Mouse (Mus musculus) neural tube, embryonic 15.5 days (tissue): ENCODE data around the gene P2rx7. TPM values are rescaled to one million over a fixed set of nuclear protein-coding genes. Genes with fewer than 3 reads are reported as not detected.

Source experiments
- ATAC-seq: fragments of 200-750 bp; cut with Nextera tagmentation; 2 replicates; pipeline ENCODE4 v1.8.0; 2017; ENCODE audit warnings: mild to moderate bottlenecking, moderate TSS enrichment, moderate library complexity; ENCODE audit not compliant: low FRiP score
- H3K27ac ChIP-seq: fragments of 300-500 bp; sonication (generic); replicated peaks from 2 replicates; pipeline ENCODE4 v1.5.1; 2015; ENCODE audit warnings: mild to moderate bottlenecking, inconsistent platforms
- H3K27me3 ChIP-seq: fragments of 300-500 bp; sonication (generic); replicated peaks from 2 replicates; pipeline ENCODE4 v1.6.1; 2015; ENCODE audit warnings: inconsistent platforms
- H3K36me3 ChIP-seq: fragments of 300-500 bp; sonication (generic); 2 replicates; pipeline ENCODE4 v1.6.1; 2015; ENCODE audit warnings: inconsistent platforms
- H3K4me1 ChIP-seq: fragments of 300-500 bp; sonication (generic); 2 replicates; pipeline ENCODE4 v1.6.1; 2015; ENCODE audit warnings: inconsistent platforms
- H3K4me2 ChIP-seq: fragments of 300-500 bp; sonication (generic); 2 replicates; pipeline ENCODE4 v1.6.1; 2015; ENCODE audit warnings: inconsistent platforms, mild to moderate bottlenecking, moderate library complexity
- H3K4me3 ChIP-seq: fragments of 300-500 bp; sonication (generic); replicated peaks from 2 replicates; pipeline ENCODE4 v1.5.1; 2015; ENCODE audit warnings: mild to moderate bottlenecking, inconsistent platforms
- H3K9ac ChIP-seq: fragments of 300-500 bp; sonication (generic); replicated peaks from 2 replicates; pipeline ENCODE4 v1.6.1; 2015; ENCODE audit warnings: mild to moderate bottlenecking, inconsistent platforms
- H3K9me3 ChIP-seq: fragments of 300-500 bp; sonication (generic); replicated peaks from 2 replicates; pipeline ENCODE4 v1.6.1; 2016; ENCODE audit warnings: inconsistent platforms
- WGBS: fragments of 180-500 bp; shearing (Covaris S2); methylation state at CpG from one replicate; pipeline ENCODE4 v1.1.7; 2015; ENCODE audit warnings: mixed read lengths; 5-methylcytosine and 5-hydroxymethylcytosine counted together
- microRNA-seq: library from miRNA; unstranded; fragments of <30 nt; microRNA quantifications from one replicate; pipeline ENCODE4, GENCODE M21; 2017
- polyA plus RNA-seq: library from polyadenylated mRNA; unstranded; fragments of >200 nt; fragmentation: Nextera tagmentation; extraction: Ambion mirVana; gene quantifications from 2 replicates; pipeline ENCODE4 v1.2.1, GENCODE M21; 2015

The P2rx7 gene
- polyA plus RNA-seq, 1 experiment from 2014 or later = 5.0 TPM

DNA sequence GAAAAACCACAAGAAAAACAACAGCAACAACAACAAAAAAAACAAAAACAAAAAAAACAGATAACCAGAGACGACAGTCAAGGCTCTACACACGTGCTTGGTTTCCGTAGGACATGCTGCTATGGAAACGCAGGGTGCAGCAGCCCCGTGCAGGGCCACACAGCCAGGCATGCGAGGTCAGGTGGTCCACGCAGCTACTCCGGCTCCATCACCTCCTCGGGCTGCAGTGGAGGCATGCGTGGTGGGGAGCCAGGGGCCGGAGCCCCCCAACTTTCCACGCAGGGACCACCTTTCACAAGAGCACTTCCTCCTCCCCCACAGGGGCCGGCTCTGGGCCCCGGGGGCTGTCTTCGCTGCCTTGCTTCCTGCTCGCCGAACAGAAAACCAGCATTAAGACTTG, 90.2 kb downstream of the P2rx7 start:
- Histone ChIP-seq H3K36me3 (peaks cover 24% of the 10 kb centered on the region), H3K27me3 (no peaks in the 10 kb centered on the region), H3K9me3 (no peaks in the 10 kb centered on the region), H3K4me1 (peaks cover 7% of the 10 kb centered on the region; the same call in 1 of the 2 replicates), H3K4me2 (no peak overlapping the region), H3K4me3 (no peak overlapping the region), H3K27ac (no peak overlapping the region), H3K9ac (no peak overlapping the region)
- no peak for ATAC-seq
- 75% methylated on average over 17 of the region's 17 CpGs for WGBS

DNA sequence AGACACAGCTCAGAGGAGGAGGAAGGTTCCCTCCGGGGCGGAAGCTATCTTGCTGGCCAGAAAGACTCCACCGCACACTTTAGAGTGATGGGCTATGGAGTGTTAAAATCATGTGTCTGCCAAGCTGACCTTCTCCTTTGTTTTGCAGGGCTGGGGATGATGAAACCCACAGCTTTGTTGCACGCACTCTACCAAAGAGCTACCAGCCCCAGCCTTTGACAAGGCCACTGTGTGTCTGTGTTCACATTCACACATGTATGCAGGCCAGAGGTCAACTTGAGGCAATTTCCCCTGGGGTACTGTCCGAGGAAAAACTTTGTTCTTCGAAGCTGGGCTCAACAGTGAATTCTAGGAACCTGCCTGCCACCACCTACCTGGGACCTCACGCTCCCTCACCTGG, 92.1 kb downstream of the P2rx7 start:
- no peak overlapping the region for H3K4me2 ChIP-seq
- no peak overlapping the region for H3K27ac ChIP-seq
- H3K9me3 ChIP-seq = no peaks in the 10 kb centered on the region
- no peaks in the 10 kb centered on the region for H3K27me3 ChIP-seq
- ATAC-seq = no peak
- no peak overlapping the region for H3K4me3 ChIP-seq
- peaks cover 27% of the 10 kb centered on the region for H3K36me3 ChIP-seq
- WGBS = 86% methylated on average over 7 of the region's 7 CpGs
- no peak overlapping the region for H3K9ac ChIP-seq
- peaks cover 7% of the 10 kb centered on the region; the same call in 1 of the 2 replicates for H3K4me1 ChIP-seq

DNA sequence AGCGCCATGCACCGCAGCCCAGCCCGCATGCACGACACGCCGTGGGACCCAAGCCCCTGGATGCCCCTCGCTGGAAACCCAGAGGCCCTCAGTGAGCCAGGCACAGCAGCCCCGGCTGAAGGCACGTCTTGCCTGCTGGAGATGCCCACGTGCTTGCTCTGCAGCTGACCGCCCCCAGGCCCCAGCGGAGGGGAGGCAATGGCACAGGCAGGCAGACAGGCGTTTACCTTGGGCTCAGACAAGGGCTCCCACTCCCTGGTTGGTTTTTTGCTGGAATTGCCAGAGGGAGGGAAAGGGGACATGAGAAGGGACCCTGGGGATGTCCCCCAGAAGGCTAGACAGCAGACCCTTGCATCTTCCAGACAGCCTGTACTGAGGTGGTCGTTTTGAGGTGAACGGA, 93.0 kb downstream of the P2rx7 start:
- Histone ChIP-seq H3K4me3 (no peak overlapping the region), H3K4me1 (peaks cover 7% of the 10 kb centered on the region; the same call in 1 of the 2 replicates), H3K4me2 (no peak overlapping the region), H3K9ac (no peak overlapping the region), H3K36me3 (peaks cover 36% of the 10 kb centered on the region), H3K27ac (no peak overlapping the region), H3K27me3 (no peaks in the 10 kb centered on the region), H3K9me3 (no peaks in the 10 kb centered on the region)
- WGBS = 90% methylated on average over 15 of the region's 15 CpGs
- no peak for ATAC-seq

Small RNA genes lying within 50 kb of the gene (microRNA-seq; reads per million reads assigned to microRNA genes)
- not detected for gene Mir8115

Other genes with a start within 250 kb of the P2rx7 start
- 47.3 and 47.5 TPM in 2 replicates for gene Anapc7, start 222.2 kb upstream of the P2rx7 start, polyA plus RNA-seq
- 49.4 and 52.0 TPM in 2 replicates for gene Atp2a2, start 141.7 kb upstream of the P2rx7 start, polyA plus RNA-seq
- gene Ift81, start 29.4 kb upstream of the P2rx7 start, polyA plus RNA-seq = 59.2 and 60.6 TPM in 2 replicates
- gene P2rx4, start 63.6 kb downstream of the P2rx7 start, polyA plus RNA-seq = 14.7 and 18.6 TPM in 2 replicates
- gene Camkk2, start 135.5 kb downstream of the P2rx7 start, polyA plus RNA-seq = 56.7 and 69.9 TPM in 2 replicates
- 451 TPM in 2 replicates for gene Anapc5, start 177.4 kb downstream of the P2rx7 start, polyA plus RNA-seq
- 41.4 and 43.6 TPM in 2 replicates for gene Rnf34, start 206.1 kb downstream of the P2rx7 start, polyA plus RNA-seq